Mouse (Mus musculus) E14TG2a.4 (cell line): ENCODE results near the gene Syngr3.

Experiments
- CTCF ChIP-seq: conservative IDR thresholded peaks from 2 replicates; pipeline ENCODE4 v1.5.1; 2014; ENCODE audit warnings: low read length
- NANOG ChIP-seq: IDR thresholded peaks from 2 replicates; pipeline ENCODE4 v1.6.1; 2014; ENCODE audit warnings: borderline replicate concordance, low read length, mixed read lengths
- POU5F1 ChIP-seq: IDR thresholded peaks from 2 replicates; pipeline ENCODE4 v1.6.1; 2014; ENCODE audit warnings: low read length, borderline replicate concordance

DNA sequence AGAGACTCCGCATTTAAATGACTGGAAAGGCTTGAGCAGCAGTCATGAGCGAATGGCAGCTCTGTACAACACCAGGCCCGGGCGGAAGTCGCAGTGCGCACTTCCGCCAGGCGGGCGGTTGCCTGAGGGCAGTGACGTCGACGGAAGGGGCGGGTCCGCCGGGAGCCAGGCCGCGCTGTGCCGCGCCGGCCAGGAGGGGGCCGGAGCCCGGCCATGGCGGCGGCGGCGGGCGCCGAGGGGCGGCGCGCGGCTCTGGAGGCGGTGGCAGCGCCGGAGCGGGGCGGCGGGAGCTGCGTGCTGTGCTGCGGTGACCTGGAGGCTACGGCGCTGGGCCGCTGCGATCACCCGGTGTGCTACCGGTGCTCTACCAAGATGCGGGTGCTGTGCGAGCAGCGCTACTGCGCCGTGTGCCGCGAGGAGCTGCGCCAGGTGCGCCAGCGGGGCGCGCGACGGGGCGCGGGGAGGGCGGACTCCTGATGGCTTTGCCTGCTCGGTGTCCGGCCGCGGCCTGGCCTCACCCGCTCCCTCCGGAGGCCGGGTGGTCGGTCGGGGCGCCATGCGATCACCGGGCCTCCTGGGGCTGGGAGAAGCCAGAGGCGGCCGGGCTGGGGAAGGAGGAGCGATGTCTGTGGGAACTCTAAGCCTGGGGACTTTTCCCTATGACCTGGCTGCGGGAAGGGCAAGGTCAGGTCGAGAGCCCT lies 20.1 kb downstream of the Syngr3 start, which contains the start of gene Zfp598:
- no peak for TF ChIP-seq CTCF
- TF ChIP-seq NANOG: no peak
- no peak for TF ChIP-seq POU5F1
